Mouse (Mus musculus): ENCODE results near the gene Olfr462. TPM values are rescaled to one million over a fixed set of nuclear protein-coding genes. Genes with fewer than 3 reads are reported as not detected.

The Olfr462 gene
- polyA plus RNA-seq, 1 experiment from 2014 or later: not detected

DNA sequence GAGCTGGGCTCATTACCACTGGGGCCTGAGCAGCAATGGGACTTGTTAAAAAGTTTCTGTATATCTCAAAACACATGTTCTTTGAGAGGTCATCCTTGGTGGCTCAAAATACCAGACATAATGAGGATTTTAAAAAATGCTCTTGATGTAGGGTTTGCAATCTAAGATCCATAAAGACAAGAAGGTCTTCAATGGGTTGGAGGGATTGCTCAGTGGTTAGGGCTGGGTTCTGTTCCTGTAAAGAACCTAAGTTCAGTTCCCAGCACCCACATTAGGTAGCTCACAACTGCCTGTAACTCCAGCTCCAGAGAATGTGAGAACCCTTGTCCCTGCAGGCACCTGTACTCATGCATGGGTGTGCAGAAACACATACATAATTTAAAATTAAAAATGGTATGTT lies 5.2 kb upstream of the Olfr462 start, which contains the start of gene Olfr463:
Gene Olfr463, minus strand, starts transcription at position 101 of the 400 bp plus-strand sequence.
- H3K4me1 ChIP-seq (ENCODE audit: control insufficient read depth, insufficient read depth, low read length): no peaks in the 10 kb centered on the region
- H3K27me3 ChIP-seq (ENCODE audit: control insufficient read depth, insufficient read depth, low read length): no peaks in the 10 kb centered on the region
- H3K27ac ChIP-seq (replicated peaks; ENCODE audit: low read depth, low read length): no peak within 1 kb of the TSS
- no peaks in the 10 kb centered on the region for H3K9me3 ChIP-seq (replicated peaks; ENCODE audit: control insufficient read depth, low read length)
- no peak within 1 kb of the TSS for H3K4me2 ChIP-seq (ENCODE audit: low read depth, low read length)
- H3K9ac ChIP-seq (replicated peaks; ENCODE audit: low read length): no peak within 1 kb of the TSS
- no peak within 1 kb of the TSS for H3K4me3 ChIP-seq (ENCODE audit: low read depth, low read length)
- DNase-seq (ENCODE audit: low spot score) (no peak), ATAC-seq (replicated peaks; ENCODE audit: insufficient number of reproducible peaks, low FRiP score, low TSS enrichment, low read depth) (no peak)
- no peaks in the 10 kb centered on the region for H3K36me3 ChIP-seq (replicated peaks; ENCODE audit: control insufficient read depth, insufficient read depth, low read depth, low read length)

- Histone ChIP-seq H3K36me3 (replicated peaks; ENCODE audit: control insufficient read depth, insufficient read depth, low read depth, low read length) (no peaks in the 10 kb centered on the region), H3K4me2 (ENCODE audit: low read depth, low read length) (no peak overlapping the region), H3K9me3 (replicated peaks; ENCODE audit: control insufficient read depth, low read length) (no peaks in the 10 kb centered on the region), H3K9ac (replicated peaks; ENCODE audit: low read length) (no peak overlapping the region), H3K27ac (replicated peaks; ENCODE audit: low read depth, low read length) (no peak overlapping the region), H3K27me3 (ENCODE audit: control insufficient read depth, insufficient read depth, low read length) (no peaks in the 10 kb centered on the region), H3K4me1 (ENCODE audit: control insufficient read depth, insufficient read depth, low read length) (no peaks in the 10 kb centered on the region), H3K4me3 (ENCODE audit: low read depth, low read length) (no peak overlapping the region)
- 78% methylated on average over 5 of the region's 5 CpGs for WGBS
- DNase-seq (ENCODE audit: low spot score) (no peak), ATAC-seq (replicated peaks; ENCODE audit: insufficient number of reproducible peaks, low FRiP score, low TSS enrichment, low read depth) (no peak)
Measured at GRCm38 (mm10) chr11:87884856-87885255, 7.2 kb downstream of the Olfr462 start.

DNA sequence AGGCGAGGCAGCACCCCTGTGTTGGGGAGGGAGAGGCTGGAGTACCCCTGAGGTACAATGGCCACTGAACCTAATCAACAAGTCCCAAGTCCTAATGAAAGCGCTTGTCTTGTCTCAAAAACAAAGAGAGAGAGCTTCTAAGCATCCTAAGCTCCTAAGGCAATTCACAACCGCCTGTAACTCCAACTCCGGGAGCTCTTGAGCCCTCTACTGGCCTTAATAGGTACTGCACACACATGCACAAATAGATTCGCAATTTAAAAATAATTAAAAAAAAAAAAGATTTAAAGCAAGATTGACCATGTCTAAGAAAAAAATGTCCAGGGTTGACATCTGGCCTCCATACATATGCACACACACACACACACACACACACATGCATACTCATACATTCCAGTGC lies 8.6 kb downstream of the Olfr462 start:
- no peaks in the 10 kb centered on the region for H3K36me3 ChIP-seq (replicated peaks; ENCODE audit: control insufficient read depth, insufficient read depth, low read depth, low read length)
- 44% methylated on average over 5 of the region's 5 CpGs for WGBS
- no peak overlapping the region for H3K4me3 ChIP-seq (ENCODE audit: low read depth, low read length)
- no peak for ATAC-seq (replicated peaks; ENCODE audit: insufficient number of reproducible peaks, low FRiP score, low TSS enrichment, low read depth)
- H3K27me3 ChIP-seq (ENCODE audit: control insufficient read depth, insufficient read depth, low read length): no peaks in the 10 kb centered on the region
- no peak overlapping the region for H3K27ac ChIP-seq (replicated peaks; ENCODE audit: low read depth, low read length)
- peak; percentile 58 for DNase-seq (ENCODE audit: low spot score)
- H3K9me3 ChIP-seq (replicated peaks; ENCODE audit: control insufficient read depth, low read length): no peaks in the 10 kb centered on the region
- H3K4me2 ChIP-seq (ENCODE audit: low read depth, low read length): no peak overlapping the region
- H3K9ac ChIP-seq (replicated peaks; ENCODE audit: low read length): no peak overlapping the region
- no peaks in the 10 kb centered on the region for H3K4me1 ChIP-seq (ENCODE audit: control insufficient read depth, insufficient read depth, low read length)

DNA sequence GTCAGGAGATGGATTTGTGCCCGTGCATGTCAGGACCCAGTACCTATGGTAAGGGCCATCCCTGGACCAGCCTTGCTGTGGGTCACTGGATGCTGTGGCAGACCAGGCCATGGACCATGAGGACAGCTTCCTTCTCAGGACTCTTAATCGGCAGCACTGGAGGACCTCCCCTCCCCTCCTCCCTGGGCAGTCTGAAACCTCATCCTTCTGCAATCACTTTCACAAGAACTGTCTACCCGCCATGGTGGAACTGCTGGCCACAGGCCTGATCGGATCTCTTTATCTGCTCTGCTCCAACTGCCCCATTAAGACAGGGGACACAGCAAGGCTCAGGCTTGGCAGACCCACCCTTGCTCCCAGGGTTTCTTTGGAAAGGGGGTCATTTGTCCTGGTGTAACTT lies 10.4 kb downstream of the Olfr462 start:
- H3K4me2 ChIP-seq (ENCODE audit: low read depth, low read length): no peak overlapping the region
- H3K9me3 ChIP-seq (replicated peaks; ENCODE audit: control insufficient read depth, low read length): no peaks in the 10 kb centered on the region
- H3K9ac ChIP-seq (replicated peaks; ENCODE audit: low read length): no peak overlapping the region
- ATAC-seq (replicated peaks; ENCODE audit: insufficient number of reproducible peaks, low FRiP score, low TSS enrichment, low read depth): no peak
- no peak for DNase-seq (ENCODE audit: low spot score)
- no peaks in the 10 kb centered on the region; the same call in 1 of the 2 replicates for H3K27me3 ChIP-seq (ENCODE audit: control insufficient read depth, insufficient read depth, low read length)
- no peak overlapping the region for H3K27ac ChIP-seq (replicated peaks; ENCODE audit: low read depth, low read length)
- H3K36me3 ChIP-seq (replicated peaks; ENCODE audit: control insufficient read depth, insufficient read depth, low read depth, low read length): no peaks in the 10 kb centered on the region
- WGBS: 65% methylated on average over 4 of the region's 4 CpGs
- no peaks in the 10 kb centered on the region for H3K4me1 ChIP-seq (ENCODE audit: control insufficient read depth, insufficient read depth, low read length)
- H3K4me3 ChIP-seq (ENCODE audit: low read depth, low read length): no peak overlapping the region

GRCm38 (mm10) chr11:87879826-87880225 lies 12.2 kb downstream of the Olfr462 start:
- H3K27me3 ChIP-seq (ENCODE audit: control insufficient read depth, insufficient read depth, low read length): no peaks in the 10 kb centered on the region; the same call in 1 of the 2 replicates
- H3K9me3 ChIP-seq (replicated peaks; ENCODE audit: control insufficient read depth, low read length): no peaks in the 10 kb centered on the region
- H3K27ac ChIP-seq (replicated peaks; ENCODE audit: low read depth, low read length): no peak overlapping the region
- H3K4me2 ChIP-seq (ENCODE audit: low read depth, low read length): no peak overlapping the region
- no peaks in the 10 kb centered on the region for H3K4me1 ChIP-seq (ENCODE audit: control insufficient read depth, insufficient read depth, low read length)
- H3K9ac ChIP-seq (replicated peaks; ENCODE audit: low read length): no peak overlapping the region
- no peak for DNase-seq (ENCODE audit: low spot score)
- ATAC-seq (replicated peaks; ENCODE audit: insufficient number of reproducible peaks, low FRiP score, low TSS enrichment, low read depth): no peak
- no peaks in the 10 kb centered on the region for H3K36me3 ChIP-seq (replicated peaks; ENCODE audit: control insufficient read depth, insufficient read depth, low read depth, low read length)
- H3K4me3 ChIP-seq (ENCODE audit: low read depth, low read length): no peak overlapping the region
- WGBS: 79% methylated on average over 9 of the region's 9 CpGs

GRCm38 (mm10) chr11:87875436-87875835 lies 16.6 kb downstream of the Olfr462 start, which contains the start of gene Epx:
Gene Epx (minus strand): TSS chr11:87875536.
- Histone ChIP-seq H3K36me3 (replicated peaks; ENCODE audit: control insufficient read depth, insufficient read depth, low read depth, low read length) (no peaks in the 10 kb centered on the region), H3K9me3 (replicated peaks; ENCODE audit: control insufficient read depth, low read length) (no peaks in the 10 kb centered on the region), H3K4me3 (ENCODE audit: low read depth, low read length) (no peak within 1 kb of the TSS), H3K4me2 (ENCODE audit: low read depth, low read length) (no peak within 1 kb of the TSS), H3K4me1 (ENCODE audit: control insufficient read depth, insufficient read depth, low read length) (no peaks in the 10 kb centered on the region), H3K9ac (replicated peaks; ENCODE audit: low read length) (no peak within 1 kb of the TSS), H3K27ac (replicated peaks; ENCODE audit: low read depth, low read length) (no peak within 1 kb of the TSS), H3K27me3 (ENCODE audit: control insufficient read depth, insufficient read depth, low read length) (no peaks in the 10 kb centered on the region; the same call in 1 of the 2 replicates)
- WGBS: 75% methylated on average over 6 of the region's 6 CpGs
- DNase-seq (ENCODE audit: low spot score) (no peak), ATAC-seq (replicated peaks; ENCODE audit: insufficient number of reproducible peaks, low FRiP score, low TSS enrichment, low read depth) (no peak)

DNA sequence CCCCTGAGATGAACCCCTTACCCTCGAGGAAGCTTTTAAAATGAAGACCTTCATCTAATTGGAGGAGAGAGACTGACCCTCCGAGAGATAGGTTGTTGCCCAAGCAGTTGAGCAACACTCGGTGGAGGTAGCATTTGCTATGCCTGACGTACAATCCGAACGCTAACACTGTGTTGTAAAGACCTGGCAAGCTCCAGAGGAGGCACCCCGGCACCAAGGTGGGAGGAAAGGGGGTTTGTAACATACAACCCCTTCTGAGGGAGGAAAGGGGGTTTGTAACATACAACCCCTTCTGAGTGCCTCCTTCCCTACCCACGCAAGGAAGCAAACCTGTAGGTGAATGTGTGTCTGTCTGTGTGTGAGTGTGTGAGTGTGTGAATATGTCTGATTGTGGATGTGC lies 20.3 kb downstream of the Olfr462 start:
- WGBS: 53% methylated on average over 8 of the region's 8 CpGs
- no peaks in the 10 kb centered on the region for H3K27me3 ChIP-seq (ENCODE audit: control insufficient read depth, insufficient read depth, low read length)
- H3K9me3 ChIP-seq (replicated peaks; ENCODE audit: control insufficient read depth, low read length): no peaks in the 10 kb centered on the region
- H3K4me2 ChIP-seq (ENCODE audit: low read depth, low read length): no peak overlapping the region
- ATAC-seq (replicated peaks; ENCODE audit: insufficient number of reproducible peaks, low FRiP score, low TSS enrichment, low read depth) (no peak), DNase-seq (ENCODE audit: low spot score) (no peak)
- no peak overlapping the region for H3K9ac ChIP-seq (replicated peaks; ENCODE audit: low read length)
- no peak overlapping the region for H3K27ac ChIP-seq (replicated peaks; ENCODE audit: low read depth, low read length)
- H3K36me3 ChIP-seq (replicated peaks; ENCODE audit: control insufficient read depth, insufficient read depth, low read depth, low read length): no peaks in the 10 kb centered on the region
- H3K4me1 ChIP-seq (ENCODE audit: control insufficient read depth, insufficient read depth, low read length): no peaks in the 10 kb centered on the region
- no peak overlapping the region for H3K4me3 ChIP-seq (ENCODE audit: low read depth, low read length)

DNA sequence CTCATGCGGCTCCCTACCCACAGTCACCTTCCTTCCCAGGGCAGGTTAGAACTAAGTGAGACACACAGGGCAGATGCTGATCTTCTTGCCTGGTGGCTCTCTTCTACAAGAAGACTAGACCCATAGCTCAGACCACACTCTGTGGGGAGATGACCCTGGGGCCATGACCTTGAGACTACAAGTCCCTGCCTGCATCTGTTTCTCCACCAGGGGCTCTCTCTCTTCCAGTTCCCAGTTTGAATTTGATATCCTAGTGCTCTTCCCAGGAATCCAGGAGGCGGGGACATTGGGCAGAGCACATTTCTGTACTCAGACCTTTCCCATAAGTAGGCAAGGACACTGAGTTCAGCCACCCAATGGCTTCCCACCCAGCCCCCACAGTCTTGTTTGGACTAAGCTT lies 22.0 kb downstream of the Olfr462 start:
- DNase-seq (ENCODE audit: low spot score): peak; percentile 2
- H3K9me3 ChIP-seq (replicated peaks; ENCODE audit: control insufficient read depth, low read length): no peaks in the 10 kb centered on the region
- H3K27me3 ChIP-seq (ENCODE audit: control insufficient read depth, insufficient read depth, low read length): no peaks in the 10 kb centered on the region
- no peaks in the 10 kb centered on the region for H3K36me3 ChIP-seq (replicated peaks; ENCODE audit: control insufficient read depth, insufficient read depth, low read depth, low read length)
- no peak for ATAC-seq (replicated peaks; ENCODE audit: insufficient number of reproducible peaks, low FRiP score, low TSS enrichment, low read depth)
- no peak overlapping the region for H3K4me3 ChIP-seq (ENCODE audit: low read depth, low read length)
- H3K4me2 ChIP-seq (ENCODE audit: low read depth, low read length): no peak overlapping the region
- H3K27ac ChIP-seq (replicated peaks; ENCODE audit: low read depth, low read length): no peak overlapping the region
- no peaks in the 10 kb centered on the region for H3K4me1 ChIP-seq (ENCODE audit: control insufficient read depth, insufficient read depth, low read length)
- WGBS: 70% methylated on average over 2 of the region's 2 CpGs
- no peak overlapping the region for H3K9ac ChIP-seq (replicated peaks; ENCODE audit: low read length)

Data from embryonic facial prominence, embryonic 11.5 days (tissue).